9 mouse cellular contexts compared by ENCODE assay signal in the genomic region with DNA sequence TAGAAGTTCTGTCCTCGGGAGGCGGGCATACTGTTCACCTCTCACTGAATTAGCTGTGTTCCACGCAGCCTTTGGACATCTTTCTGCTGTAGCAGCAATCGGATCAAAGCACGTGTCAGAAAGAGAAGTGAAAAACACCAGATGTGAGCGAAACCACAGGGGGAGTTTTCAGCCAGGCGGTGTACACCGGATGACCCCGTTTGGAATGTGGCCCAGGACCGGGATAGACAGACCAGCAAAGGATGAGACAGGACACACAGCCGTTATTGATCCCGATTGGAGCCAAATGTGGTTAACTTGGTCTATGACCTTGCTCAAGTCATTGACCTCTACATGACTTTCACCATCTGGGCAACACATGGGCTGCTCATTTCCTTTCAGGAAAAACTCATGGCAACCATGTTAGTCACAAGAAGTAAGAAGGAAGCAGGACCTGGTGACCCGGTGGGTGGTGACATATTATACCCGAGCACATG. TPM values are rescaled to one million over a fixed set of nuclear protein-coding genes. Genes with fewer than 3 reads are reported as not detected.
A peak's percentile ranks its signal among the peaks of the same experiment; 100 is the strongest.
DNase-seq lines count a peak whose midpoint lies in the region; TF ChIP-seq lines count a peak whose summit lies in the region.
"Had no signal": no experiment of that assay in that cellular context is flagged by ENCODE, and none has a peak within 500 bp of the region (broad histone marks: within the 10 kb centered on the region; RNA-seq: fewer than 3 reads in every experiment).

No protein-coding gene starts in this region.

- H3K4me3 ChIP-seq in bone marrow macrophage, adult 2 months (ENCODE audit: insufficient read depth, low read length), result no peak overlapping the region
- 0 out of 2 replicates have a peak overlapping the region, but pooled peaks have one; percentile 0 for H3K4me3 ChIP-seq in limb, embryonic 10.5 days
- no peak overlapping the region for H3K4me3 ChIP-seq in spleen, adult 2 months (ENCODE audit: extremely low read depth, insufficient read depth, insufficient read length)
- H3K4me3 ChIP-seq: limb, embryonic 12.5 days had no signal

- H3K4me1 ChIP-seq in bone marrow macrophage, adult 2 months (ENCODE audit: control insufficient read depth, insufficient read depth, low read length), result peaks cover 17% of the 10 kb centered on the region
- H3K4me1 ChIP-seq in limb, embryonic 10.5 days, result peaks cover 44% of the 10 kb centered on the region
- peaks cover 13% of the 10 kb centered on the region; the same call in 1 of the 2 replicates for H3K4me1 ChIP-seq in spleen, adult 2 months (ENCODE audit: control insufficient read depth, insufficient read depth, insufficient read length)

- no peak for TF ChIP-seq POLR2A in bone marrow macrophage, adult 2 months (IDR thresholded peaks at IDR 0.05; ENCODE audit: borderline replicate concordance, low read depth, low read length)
- no peak for TF ChIP-seq POLR2A in spleen, adult 2 months (IDR thresholded peaks at IDR 0.05; ENCODE audit: low read depth, low read length)

- no peaks in the 10 kb centered on the region for H3K9me3 ChIP-seq in limb, embryonic 10.5 days (replicated peaks)
- H3K9me3 ChIP-seq: limb, embryonic 12.5 days had no signal

- no peak for TF ChIP-seq CTCF in bone marrow macrophage, adult 2 months (IDR thresholded peaks at IDR 0.05; ENCODE audit: low read depth, low read length)
- no peak for TF ChIP-seq CTCF in spleen, adult 2 months (IDR thresholded peaks at IDR 0.05; ENCODE audit: extremely low read depth, insufficient read depth, insufficient read length, insufficient replicate concordance)

- DNase-seq in left cerebral cortex, postnatal 4 days, result peak; percentile 13
- DNase-seq in left cerebral cortex, adult 8-10 months (ENCODE audit: low spot score in 2 of 2), result no peak
- peak; percentile 20 for DNase-seq in gastrocnemius, postnatal 25 days
- peak; percentile 76 for DNase-seq in limb, embryonic 10.5 days (ENCODE audit: low spot score)
- peak; percentile 50 to 65 for DNase-seq in spleen, adult 2 months (ENCODE audit: low read depth in 1 of 2, low spot score in 2 of 2)
- DNase-seq in cerebellum, postnatal 36 days, result no peak
- DNase-seq in layer of hippocampus, postnatal 25 days (ENCODE audit: extremely low spot score in 1 of 2, low spot score in 1 of 2), result no peak

- peak overlapping the region; percentile 84 for H3K27ac ChIP-seq in bone marrow macrophage, adult 2 months (ENCODE audit: insufficient read depth, low read depth, low read length)
- peak overlapping the region; percentile 71 for H3K27ac ChIP-seq in limb, embryonic 10.5 days
- peak overlapping the region; percentile 31 for H3K27ac ChIP-seq in spleen, adult 2 months (ENCODE audit: insufficient read depth, low read length)
- H3K27ac ChIP-seq: limb, embryonic 12.5 days had no signal

- H3K27me3 ChIP-seq in limb, embryonic 10.5 days (ENCODE audit: low read depth, poor library complexity, severe bottlenecking), result no peaks in the 10 kb centered on the region
- H3K27me3 ChIP-seq in spleen, adult 2 months (ENCODE audit: control insufficient read depth, insufficient read depth, low read length), result no peaks in the 10 kb centered on the region

- H3K36me3 ChIP-seq in limb, embryonic 10.5 days, result no peaks in the 10 kb centered on the region
- no peaks in the 10 kb centered on the region for H3K36me3 ChIP-seq in spleen, adult 2 months (ENCODE audit: control insufficient read depth, insufficient read depth, low read length)
- H3K36me3 ChIP-seq: limb, embryonic 12.5 days had no signal

- intact Hi-C loops in left cerebral cortex, postnatal 4 days (cut with DNase I), result no loop called here

- 17% methylated on average over 14 of the region's 14 CpGs for WGBS in limb, embryonic 10.5 days
- WGBS in spleen, adult 2 months, result 5% methylated on average over 14 of the region's 14 CpGs

RNA-seq across cellular contexts. Expression of a gene that starts 48.4 kb away (rescaled TPM):
- total RNA-seq in left cerebral cortex, postnatal 4 days (2021), result 10 to 100 TPM; 22.4 to 24.4 TPM
- 10 to 100 TPM; 16.3 to 17.9 (median 17.1) TPM for total RNA-seq in left cerebral cortex, adult 8-10 months (2022)
- 69.2 and 82.2 TPM in 2 replicates for polyA plus RNA-seq in bone marrow macrophage, adult 2 months (2012; ENCODE audit: insufficient read depth, insufficient read length, missing spikeins)
- total RNA-seq in gastrocnemius, postnatal 25 days (2021), result 10 to 100 TPM in 1 of 2 experiments, 1 to 10 TPM in 1; 9.9 to 10.3 TPM
- polyA plus RNA-seq in limb, embryonic 10.5 days (2016; fragmentation: Nextera tagmentation; extraction: Ambion mirVana), result 22.7 and 29.6 TPM in 2 replicates
- polyA plus RNA-seq in spleen, adult 2 months (2012; rRNA removed), result 45.7 and 63.3 TPM in 2 replicates
- 10 to 100 TPM; 20.2 to 24.7 TPM for total RNA-seq in layer of hippocampus, postnatal 25 days (2021)

Comparison
In these comparisons a context has a peak if more than half of its experiments do, and no peak if none do; other contexts are left out.
1. DNase-seq: peak in left cerebral cortex, postnatal 4 days (single experiment), gastrocnemius, postnatal 25 days (single experiment), limb, embryonic 10.5 days (single experiment) and spleen, adult 2 months (2 of 2); none in left cerebral cortex, adult 8-10 months (0 of 2), cerebellum, postnatal 36 days (0 of 2) and layer of hippocampus, postnatal 25 days (0 of 2).
2. H3K27ac ChIP-seq: peak in every context shown above with its lines; median percentile 84 in bone marrow macrophage, adult 2 months; 71 in limb, embryonic 10.5 days; 31 in spleen, adult 2 months.